Mouse (Mus musculus) embryonic fibroblast, embryonic 13.5 days (primary cell): Measurements from ENCODE around the gene Tbxa2r.

Experiments
- CTCF ChIP-seq: IDR thresholded peaks from 2 replicates; pipeline ENCODE4 v1.5.1; 2011; ENCODE audit warnings: mild to moderate bottlenecking, control low read depth, low read length, moderate library complexity, borderline replicate concordance; ENCODE audit not compliant: insufficient read depth
- POLR2A ChIP-seq: IDR thresholded peaks from 2 replicates; pipeline ENCODE4 v1.6.1; 2011; ENCODE audit warnings: low read depth, mild to moderate bottlenecking, control low read depth, low read length, moderate library complexity

- no peak for TF ChIP-seq POLR2A
- TF ChIP-seq CTCF, result no peak
Observed at GRCm38 (mm10) chr10:81299585-81300351, 28.8 kb upstream of the Tbxa2r start.
